Mouse (Mus musculus): Measurements from ENCODE around the gene Mast4. TPM values are rescaled to one million over a fixed set of nuclear protein-coding genes. Genes with fewer than 3 reads are reported as not detected.

Gene Mast4
- polyA plus RNA-seq, 1 experiment, result 2.8 TPM

DNA sequence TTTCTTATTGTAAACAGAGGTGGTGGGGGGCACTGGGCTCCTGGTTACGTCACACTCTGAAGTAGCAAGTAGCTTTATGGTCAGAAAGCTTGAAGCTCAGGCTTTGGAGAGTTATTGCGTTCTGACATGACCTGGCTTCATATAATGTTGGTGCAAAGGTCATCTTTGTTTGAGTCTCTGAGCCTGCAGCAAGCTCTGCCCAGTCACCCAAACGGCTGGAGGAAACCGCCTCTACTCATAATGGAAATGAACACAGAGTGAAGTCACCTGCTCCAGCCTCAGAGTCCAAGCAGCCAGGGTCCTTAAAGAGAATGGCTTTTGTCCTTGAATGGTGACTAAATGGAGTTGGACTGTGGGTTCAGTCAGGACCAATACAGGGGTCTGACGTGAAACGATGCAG is 529.1 kb downstream of the Mast4 start:
- 46% methylated on average over 6 of the region's 6 CpGs for WGBS
- DNase-seq (ENCODE audit: low read depth, low spot score), result no peak

DNA sequence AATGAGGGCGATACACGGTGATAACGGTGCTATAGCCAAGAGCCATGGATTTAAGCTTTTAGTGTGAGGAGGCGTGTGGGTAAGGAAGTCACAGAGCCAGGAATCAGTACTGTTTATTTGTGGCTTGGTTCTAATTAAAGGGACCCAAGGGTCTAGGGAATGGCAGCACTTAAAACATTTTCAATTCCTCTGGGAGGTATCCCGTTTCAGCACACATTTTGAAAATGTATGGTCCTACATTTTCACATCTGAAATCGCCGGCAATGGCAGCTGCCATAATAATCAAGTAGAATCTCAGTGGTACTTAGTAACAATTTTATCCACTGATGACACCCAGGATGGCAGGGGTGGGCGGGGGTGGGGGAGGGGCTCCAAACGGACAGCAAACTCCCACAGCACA is 531.1 kb downstream of the Mast4 start:
- WGBS, result 90% methylated on average over 9 of the region's 9 CpGs
- no peak for DNase-seq (ENCODE audit: low read depth, low spot score)

DNA sequence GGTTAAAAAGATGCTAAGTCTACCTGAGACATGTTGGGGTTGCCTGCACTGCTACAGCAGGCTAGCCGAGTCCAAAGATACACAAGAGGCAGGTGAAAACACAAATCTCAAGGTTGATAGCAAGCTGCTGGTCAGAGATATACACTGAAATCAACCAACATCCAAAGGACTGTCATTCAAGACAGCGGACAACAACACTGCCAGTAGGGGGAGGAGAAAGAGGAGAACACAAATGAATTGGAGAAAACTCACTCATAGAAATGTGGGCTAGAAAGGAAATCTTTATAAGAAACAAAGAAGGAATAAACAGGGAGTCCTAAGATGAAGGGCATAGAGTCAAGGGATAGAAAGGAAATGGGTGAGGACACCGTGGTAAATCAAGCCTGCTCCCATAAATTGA is 542.1 kb downstream of the Mast4 start:
- no peak for DNase-seq (ENCODE audit: low read depth, low spot score)
- 91% methylated on average over 3 of the region's 3 CpGs for WGBS

GRCm38 (mm10) chr13:102790601-102791155 is 543.6 kb downstream of the Mast4 start:
- WGBS, result 82% methylated on average over 6 of the region's 6 CpGs
- DNase-seq (ENCODE audit: low read depth, low spot score), result no peak

DNA sequence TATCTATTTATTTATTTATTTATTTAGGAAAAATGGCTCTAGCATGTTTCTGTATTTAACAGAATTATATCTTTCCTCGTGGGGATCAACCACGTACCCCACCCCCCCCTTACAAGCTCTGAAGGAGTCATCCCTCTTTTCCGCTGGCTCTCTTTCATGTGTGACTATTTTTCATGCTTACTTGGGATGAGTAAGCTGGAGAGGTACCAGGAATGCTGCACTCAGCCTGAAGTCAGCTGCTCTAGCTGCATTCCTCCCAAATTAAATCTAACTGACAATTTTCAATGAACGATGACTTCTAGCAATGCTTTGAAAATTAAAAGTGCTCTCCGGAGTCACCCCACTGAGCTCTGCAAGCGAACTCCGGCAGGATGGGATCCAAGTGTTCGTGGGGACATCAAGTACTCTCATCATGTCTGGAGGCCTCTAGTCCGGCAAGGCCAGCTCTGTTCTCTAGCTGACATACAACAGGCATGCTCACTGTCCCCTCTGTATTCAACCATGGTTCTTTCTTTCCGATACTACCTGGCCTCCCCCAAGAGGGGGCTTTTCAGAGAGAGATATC is 547.5 kb downstream of the Mast4 start:
- no peak for DNase-seq (ENCODE audit: low read depth, low spot score)
- 83% methylated on average over 10 of the region's 10 CpGs for whole genome bisulfite sequencing

GRCm38 (mm10) chr13:102783531-102784310 is 550.6 kb downstream of the Mast4 start:
- DNase-seq (ENCODE audit: low read depth, low spot score), result no peak
- 78% methylated on average over 7 of the region's 7 CpGs for WGBS

- 99% methylated on average over 3 of the region's 3 CpGs for WGBS
- no peak for DNase-seq (ENCODE audit: low read depth, low spot score)
Observed at GRCm38 (mm10) chr13:102779275-102779674, 555.0 kb downstream of the Mast4 start.

- no peak for DNase-seq (ENCODE audit: low read depth, low spot score)
- WGBS, result over 99% methylated on average over 3 of the region's 3 CpGs
Observed at GRCm38 (mm10) chr13:102778859-102779258, 555.4 kb downstream of the Mast4 start.

GRCm38 (mm10) chr13:102775506-102775905 is 558.8 kb downstream of the Mast4 start:
- no peak for DNase-seq (ENCODE audit: low read depth, low spot score)
- WGBS, result 85% methylated on average over 6 of the region's 6 CpGs

GRCm38 (mm10) chr13:102774786-102775201 is 559.5 kb downstream of the Mast4 start:
- WGBS, result 76% methylated on average over 7 of the region's 7 CpGs
- no peak for DNase-seq (ENCODE audit: low read depth, low spot score)

DNA sequence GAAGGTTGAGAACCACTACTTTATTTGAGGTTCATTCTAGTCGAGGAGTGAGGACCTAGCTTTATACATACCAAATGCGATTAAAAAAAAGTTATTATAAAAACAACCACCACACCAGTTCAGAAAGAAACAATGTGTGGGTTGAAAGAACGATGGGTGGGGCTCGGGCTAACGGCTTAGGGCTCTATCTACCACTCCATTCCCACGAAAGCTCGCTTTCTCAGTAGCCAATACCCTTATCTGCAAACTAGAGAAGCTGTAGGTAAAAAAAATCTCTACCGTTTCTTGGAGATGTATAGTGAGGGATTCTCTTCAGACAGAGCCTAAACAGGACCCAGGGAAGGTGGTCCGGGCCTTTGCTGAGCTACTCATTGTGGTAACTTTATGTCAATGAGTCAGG is 561.1 kb downstream of the Mast4 start:
- WGBS, result 86% methylated on average over 9 of the region's 9 CpGs
- no peak for DNase-seq (ENCODE audit: low read depth, low spot score)

DNA sequence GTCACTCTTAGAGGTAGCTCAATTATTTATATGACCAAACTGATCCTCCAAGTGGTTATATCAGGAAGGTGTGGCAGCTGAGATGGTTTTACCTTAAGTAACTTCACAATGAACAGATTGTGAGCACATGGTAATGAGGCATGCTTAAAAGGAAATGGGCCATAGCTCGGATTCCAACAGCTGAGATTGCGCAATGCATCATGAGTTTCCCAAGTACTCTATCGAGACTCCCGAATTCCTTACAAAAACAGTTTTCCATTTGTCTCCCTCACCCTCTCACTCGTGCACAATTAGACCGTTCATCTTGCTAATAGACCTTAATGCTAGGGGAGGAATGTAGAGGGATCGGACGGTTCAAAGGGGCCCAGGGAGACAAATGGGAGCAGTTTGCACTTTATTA is 564.1 kb downstream of the Mast4 start:
- no peak for DNase-seq (ENCODE audit: low read depth, low spot score)
- WGBS, result 62% methylated on average over 8 of the region's 8 CpGs

DNA sequence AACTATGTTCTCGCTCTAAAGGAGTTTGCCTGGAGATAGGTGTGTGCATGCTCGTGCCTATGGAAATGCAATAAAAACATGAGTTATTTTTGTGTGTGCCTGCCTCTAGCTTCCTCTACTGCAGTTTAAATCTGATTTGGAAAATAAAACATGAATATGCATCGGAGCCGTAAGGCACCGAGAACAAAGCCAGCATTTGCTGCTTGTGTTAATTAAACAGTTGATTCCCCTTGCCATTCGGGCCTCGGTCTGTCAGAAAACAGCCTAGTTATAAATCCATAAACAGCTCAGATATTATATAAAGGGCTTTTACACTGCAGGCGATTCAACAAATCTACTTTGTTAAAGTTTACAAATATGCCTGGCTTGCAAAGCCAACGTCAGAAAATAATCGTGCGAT is 565.8 kb downstream of the Mast4 start:
- no peak for DNase-seq (ENCODE audit: low read depth, low spot score)
- 89% methylated on average over 11 of the region's 11 CpGs for WGBS

DNA sequence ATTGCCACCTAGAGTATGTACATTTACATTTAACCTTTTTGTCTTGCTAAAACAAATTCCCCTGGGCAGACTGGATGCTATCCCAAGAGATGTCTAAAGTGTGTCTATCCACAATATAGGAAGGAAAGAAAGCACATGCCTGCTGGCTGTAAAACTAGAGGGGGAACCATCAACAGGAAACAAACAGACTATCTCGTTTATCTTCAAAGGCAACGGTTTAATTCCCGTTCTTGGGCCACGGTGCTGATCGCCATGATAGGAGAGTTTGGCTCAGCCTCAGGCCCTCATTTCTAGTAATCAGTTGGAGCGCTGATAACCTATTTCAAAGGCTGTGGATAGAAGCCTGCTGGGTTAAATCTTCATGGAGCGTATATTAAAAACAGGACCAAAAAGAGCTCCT is 567.2 kb downstream of the Mast4 start:
- 86% methylated on average over 7 of the region's 7 CpGs for WGBS
- no peak for DNase-seq (ENCODE audit: low read depth, low spot score)

GRCm38 (mm10) chr13:102765216-102765615 is 569.1 kb downstream of the Mast4 start:
- 95% methylated on average over 11 of the region's 11 CpGs for WGBS
- DNase-seq (ENCODE audit: low read depth, low spot score), result no peak

- no peak for DNase-seq (ENCODE audit: low read depth, low spot score)
- 97% methylated on average over 1 of the region's 1 CpGs for WGBS
Observed at GRCm38 (mm10) chr13:102764218-102764617, 570.1 kb downstream of the Mast4 start.

- 91% methylated on average over 10 of the region's 10 CpGs for WGBS
- DNase-seq (ENCODE audit: low read depth, low spot score), result no peak
Observed at GRCm38 (mm10) chr13:102762203-102762602, 572.1 kb downstream of the Mast4 start.

- whole genome bisulfite sequencing, result 86% methylated on average over 9 of the region's 9 CpGs
- no peak for DNase-seq (ENCODE audit: low read depth, low spot score)
Observed at GRCm38 (mm10) chr13:102761410-102761809, 572.9 kb downstream of the Mast4 start.

DNA sequence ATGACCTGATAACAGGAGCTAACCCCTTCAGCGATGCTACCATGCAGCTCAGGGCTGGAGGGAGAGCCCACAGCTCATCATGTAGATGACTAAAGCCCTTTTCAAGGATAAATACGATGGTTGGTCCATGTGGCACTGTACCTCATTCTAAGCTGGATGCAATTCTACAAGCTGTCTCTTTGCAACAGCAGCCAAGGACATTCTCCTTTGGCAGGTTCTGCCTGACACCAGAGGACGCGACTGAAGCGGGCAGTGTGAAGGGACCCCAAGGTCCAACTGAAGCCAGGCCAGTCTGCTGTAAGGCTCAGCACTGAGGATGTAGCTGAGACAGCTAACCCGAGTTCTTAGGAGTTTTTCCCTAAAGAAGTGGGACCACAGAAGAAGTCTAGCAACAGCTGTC is 576.3 kb downstream of the Mast4 start:
- no peak for DNase-seq (ENCODE audit: low read depth, low spot score)
- 93% methylated on average over 6 of the region's 6 CpGs for WGBS

GRCm38 (mm10) chr13:102756071-102756470 is 578.2 kb downstream of the Mast4 start:
- no peak for DNase-seq (ENCODE audit: low read depth, low spot score)
- 77% methylated on average over 8 of the region's 8 CpGs for WGBS

DNA sequence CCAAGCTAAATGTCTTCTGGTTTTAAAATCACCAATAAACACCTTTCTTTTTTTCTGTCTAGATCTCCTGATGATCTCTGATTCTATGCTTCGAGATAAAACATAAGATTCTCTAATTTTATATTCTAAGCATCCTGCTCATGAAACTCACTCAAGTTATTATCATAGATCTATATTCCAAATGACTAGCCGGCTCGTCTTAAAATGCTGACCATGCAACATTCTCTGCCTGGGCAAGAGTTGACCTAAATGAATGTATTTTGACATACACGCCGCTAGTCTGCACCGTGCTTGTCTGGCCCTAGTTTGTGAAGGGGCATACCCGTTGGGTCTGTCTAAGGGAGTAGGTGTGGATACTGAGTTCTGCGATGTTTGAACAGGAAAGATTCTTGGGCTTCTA is 579.2 kb downstream of the Mast4 start:
- DNase-seq (ENCODE audit: low read depth, low spot score), result no peak

More for the DNA sequence above, 579.2 kb downstream of the Mast4 start:
- WGBS, result 96% methylated on average over 8 of the region's 8 CpGs

All from large intestine, adult 2 months (tissue).